Mouse (Mus musculus) MEL (cell line): Measurements from ENCODE around the gene Foxn3. TPM values are rescaled to one million over a fixed set of nuclear protein-coding genes. Genes with fewer than 3 reads are reported as not detected.

Experiments used
- DNase-seq: peaks from one replicate; pipeline ENCODE4 v3.0.0; 2011; ENCODE audit warnings: low read depth, low spot score
- H3K27ac ChIP-seq: 2 replicates; pipeline ENCODE4 v1.5.1; 2012; ENCODE audit warnings: low read depth, mild to moderate bottlenecking, control low read depth, low read length, moderate library complexity; ENCODE audit not compliant: control insufficient read depth
- H3K27me3 ChIP-seq, 2 experiments: fragments of 150-350 bp in 1 of 2; sonication (generic) in 1 of 2; 2 replicates each; pipeline ENCODE4 v1.6.1; 2012; ENCODE audit warnings: low read length in 2 of 2, mild to moderate bottlenecking in 2 of 2, improper control_type of control experiment in 1 of 2, moderate library complexity in 1 of 2; ENCODE audit not compliant: insufficient read depth in 2 of 2, control insufficient read depth in 1 of 2
- H3K36me3 ChIP-seq, 2 experiments: 2 replicates each; pipeline ENCODE4 v1.6.1; 2012 to 2014; ENCODE audit warnings: low read length in 2 of 2, improper control_type of control experiment in 1 of 2, inconsistent platforms in 1 of 2, mild to moderate bottlenecking in 1 of 2; ENCODE audit not compliant: insufficient read depth in 2 of 2, control insufficient read depth in 1 of 2
- H3K4me1 ChIP-seq, 2 experiments: fragments of 150-350 bp in 1 of 2; sonication (generic) in 1 of 2; 2 replicates each; pipeline ENCODE4 v1.6.1; 2012; ENCODE audit warnings: low read length in 2 of 2, improper control_type of control experiment in 1 of 2, mild to moderate bottlenecking in 1 of 2; ENCODE audit not compliant: insufficient read depth in 2 of 2, control insufficient read depth in 1 of 2
- H3K4me3 ChIP-seq, 2 experiments: fragments of 150-350 bp in 1 of 2; sonication (generic) in 1 of 2; 2 replicates each; pipeline ENCODE4 v1.5.1; 2012; ENCODE audit warnings: low read depth in 2 of 2, low read length in 2 of 2, mild to moderate bottlenecking in 2 of 2, moderate library complexity in 2 of 2, control low read depth in 1 of 2, improper control_type of control experiment in 1 of 2; ENCODE audit not compliant: control insufficient read depth in 1 of 2, insufficient read depth in 1 of 2
- H3K79me2 ChIP-seq: 2 replicates; pipeline ENCODE4 v1.6.1; 2012; ENCODE audit warnings: mild to moderate bottlenecking, low read length, moderate library complexity; ENCODE audit not compliant: control insufficient read depth, poor library complexity, insufficient read depth
- H3K9ac ChIP-seq: 2 replicates; pipeline ENCODE4 v1.6.1; 2012; ENCODE audit warnings: low read depth, mild to moderate bottlenecking, control low read depth, low read length, moderate library complexity; ENCODE audit not compliant: control insufficient read depth, poor library complexity, severe bottlenecking
- H3K9me3 ChIP-seq: fragments of 150-350 bp; sonication (generic); replicated peaks from 2 replicates; pipeline ENCODE4 v1.6.1; 2012; ENCODE audit warnings: mild to moderate bottlenecking, low read length, improper control_type of control experiment, moderate library complexity; ENCODE audit not compliant: insufficient read depth
- ELF1 ChIP-seq: IDR thresholded peaks from 2 replicates; pipeline ENCODE4 v1.6.1; 2014; ENCODE audit warnings: low read depth, mild to moderate bottlenecking, inconsistent platforms, low read length, improper control_type of control experiment, moderate library complexity
- EP300 ChIP-seq, 2 experiments: IDR thresholded peaks; 2 replicates each; pipeline ENCODE4 v1.6.1; 2011; ENCODE audit warnings: improper control_type of control experiment in 2 of 2, low read length in 2 of 2, low read depth in 1 of 2, mild to moderate bottlenecking in 1 of 2
- ETS1 ChIP-seq: IDR thresholded peaks from 2 replicates; pipeline ENCODE4 v1.6.1; 2012; ENCODE audit warnings: low read depth, mild to moderate bottlenecking, inconsistent platforms, low read length, improper control_type of control experiment, moderate library complexity
- GABPA ChIP-seq: IDR thresholded peaks from 2 replicates; pipeline ENCODE4 v1.6.1; 2012; ENCODE audit warnings: low read depth, mild to moderate bottlenecking, inconsistent platforms, low read length, improper control_type of control experiment, moderate library complexity
- GATA1 ChIP-seq: IDR thresholded peaks from 2 replicates; pipeline ENCODE4 v1.6.1; 2011; ENCODE audit warnings: low read depth, low read length, improper control_type of control experiment
- MAX ChIP-seq: IDR thresholded peaks from 2 replicates; pipeline ENCODE4 v1.6.1; 2011; ENCODE audit warnings: low read length, improper control_type of control experiment
- MAZ ChIP-seq: IDR thresholded peaks from 2 replicates; pipeline ENCODE4 v1.6.1; 2012; ENCODE audit warnings: low read depth, mild to moderate bottlenecking, inconsistent platforms, low read length, improper control_type of control experiment
- MYB ChIP-seq: IDR thresholded peaks from 2 replicates; pipeline ENCODE4 v1.6.1; 2011; ENCODE audit warnings: mild to moderate bottlenecking, low read depth, low read length, improper control_type of control experiment
- POLR2AphosphoS2 ChIP-seq: IDR thresholded peaks from 2 replicates; pipeline ENCODE4 v1.6.1; 2011; ENCODE audit warnings: low read length, improper control_type of control experiment
- RCOR1 ChIP-seq: IDR thresholded peaks from 2 replicates; pipeline ENCODE4 v1.6.1; 2012; ENCODE audit warnings: low read depth, mild to moderate bottlenecking, inconsistent platforms, low read length, improper control_type of control experiment
- TAL1 ChIP-seq: IDR thresholded peaks from 2 replicates; pipeline ENCODE4 v1.6.1; 2012; ENCODE audit warnings: mild to moderate bottlenecking, inconsistent platforms, low read length, moderate library complexity, mixed read lengths
- TCF12 ChIP-seq: IDR thresholded peaks from 2 replicates; pipeline ENCODE4 v1.6.1; 2014; ENCODE audit warnings: low read depth, mild to moderate bottlenecking, inconsistent platforms, low read length, improper control_type of control experiment, moderate library complexity
- USF2 ChIP-seq, 2 experiments: IDR thresholded peaks; 2 replicates each; pipeline ENCODE4 v1.6.1; 2011 to 2012; ENCODE audit warnings: improper control_type of control experiment in 2 of 2, low read length in 2 of 2, borderline replicate concordance in 1 of 2, inconsistent platforms in 1 of 2, low read depth in 1 of 2, mild to moderate bottlenecking in 1 of 2; ENCODE audit not compliant: insufficient read depth in 1 of 2
- ZMIZ1 ChIP-seq: IDR thresholded peaks from 2 replicates; pipeline ENCODE4 v1.6.1; 2012; ENCODE audit warnings: low read depth, mild to moderate bottlenecking, inconsistent platforms, low read length, improper control_type of control experiment, moderate library complexity
- ZNF384 ChIP-seq: IDR thresholded peaks from 2 replicates; pipeline ENCODE4 v1.6.1; 2012; ENCODE audit warnings: low read depth, mild to moderate bottlenecking, inconsistent platforms, low read length, improper control_type of control experiment
- polyA plus RNA-seq, 2 experiments: library from polyadenylated mRNA; stranded (reverse) in 1 of 2; unstranded in 1 of 2; fragments of >175 nt in 1 of 2; fragments of >200 nt in 1 of 2; gene quantifications; 2 replicates each; pipeline versions ENCODE4 v1.2.1 to v1.2.4; 2012; ENCODE audit warnings: low replicate concordance in 2 of 2, low read depth in 1 of 2; ENCODE audit not compliant: insufficient read length in 2 of 2, insufficient read depth in 1 of 2, missing spikeins in 1 of 2
- total RNA-seq: library from RNA; depleted of rRNA; stranded (reverse); fragments of 300-350 nt; gene quantifications from 2 replicates; pipeline ENCODE4 v1.2.3, GENCODE M21; 2012

Foxn3 gene
- total and polyA plus RNA-seq, 3 experiments, result 15.5 to 22.8 TPM; not detected in 1

- H3K79me2 ChIP-seq, result no peaks in the 10 kb centered on the region
- 0 out of 2 replicates have a peak overlapping the region, but pooled peaks have one; percentile 1 for H3K9ac ChIP-seq
- peaks cover 0 to 9% of the 10 kb centered on the region in 2 experiments; a peak in 3 of 4 replicates for H3K36me3 ChIP-seq
- peak overlapping the region; percentile 21 to 25; a peak in 3 of 4 replicates for H3K4me3 ChIP-seq
- TF ChIP-seq MAX (no peak), MYB (no peak), EP300 (IDR thresholded peaks at IDR 0.05; ENCODE audit: low read depth in 1 of 2, low read length in 2 of 2) (peak; percentile 62 to 65), USF2 (IDR thresholded peaks at IDR 0.05; ENCODE audit: borderline replicate concordance in 1 of 2, insufficient read depth in 1 of 2, low read depth in 1 of 2, low read length in 2 of 2) (no peak), GABPA (no peak), MAZ (no peak), ELF1 (0 out of 2 replicates have a peak, but pooled peaks have one; percentile 7), TCF12 (peak; percentile 62; the same call in 1 of the 2 replicates), TAL1 (no peak), ETS1 (peak; percentile 20; the same call in 1 of the 2 replicates), POLR2AphosphoS2 (no peak), GATA1 (peak; percentile 55; the same call in 1 of the 2 replicates)
- peaks cover 6 to 14% of the 10 kb centered on the region in 2 experiments for H3K4me1 ChIP-seq
- H3K27ac ChIP-seq, result no peak overlapping the region
- H3K27me3 ChIP-seq, result no peaks in the 10 kb centered on the region
- DNase-seq, result peak; percentile 52
- H3K9me3 ChIP-seq, result no peaks in the 10 kb centered on the region
Observed at GRCm38 (mm10) chr12:99467884-99468311, 95.5 kb downstream of the Foxn3 start.

GRCm38 (mm10) chr12:99467256-99467883, 96.0 kb downstream of the Foxn3 start:
- no peak overlapping the region for H3K27ac ChIP-seq
- H3K36me3 ChIP-seq, result peaks cover 0 to 9% of the 10 kb centered on the region in 2 experiments
- no peaks in the 10 kb centered on the region for H3K27me3 ChIP-seq
- TF ChIP-seq ZNF384, result 0 out of 2 replicates have a peak, but pooled peaks have one; percentile 44
- no peak for TF ChIP-seq RCOR1
- no peak for TF ChIP-seq USF2 (IDR thresholded peaks at IDR 0.05; ENCODE audit: borderline replicate concordance in 1 of 2, insufficient read depth in 1 of 2, low read depth in 1 of 2, low read length in 2 of 2)
- no peak for TF ChIP-seq MAZ
- TF ChIP-seq ZMIZ1, result no peak
- no peak for TF ChIP-seq ETS1
- DNase-seq, result peak; percentile 7
- no peaks in the 10 kb centered on the region for H3K9me3 ChIP-seq
- H3K79me2 ChIP-seq, result no peaks in the 10 kb centered on the region
- H3K4me3 ChIP-seq, result peak overlapping the region; percentile 21 to 25; a peak in 2 of 4 replicates
- no peak overlapping the region for H3K9ac ChIP-seq
- H3K4me1 ChIP-seq, result peaks cover 6 to 14% of the 10 kb centered on the region in 2 experiments
